Mouse (Mus musculus) limb, embryonic 10.5 days (tissue): Measurements from ENCODE around the gene Fut1. TPM values are rescaled to one million over a fixed set of nuclear protein-coding genes. Genes with fewer than 3 reads are reported as not detected.

Experiments
- DNase-seq: peaks from one replicate; pipeline ENCODE4 v3.0.0-alpha.2; 2017; ENCODE audit warnings: low spot score
- H3K27ac ChIP-seq: fragments of 300-500 bp; sonication (generic); 2 replicates; pipeline ENCODE4 v1.5.1; 2016; ENCODE audit warnings: mild to moderate bottlenecking
- H3K27me3 ChIP-seq: fragments of 300-500 bp; sonication (generic); 2 replicates; pipeline ENCODE4 v1.6.1; 2016; ENCODE audit warnings: low read depth, mild to moderate bottlenecking; ENCODE audit not compliant: poor library complexity, severe bottlenecking
- H3K36me3 ChIP-seq: fragments of 300-500 bp; sonication (generic); 2 replicates; pipeline ENCODE4 v1.6.1; 2016; ENCODE audit warnings: mild to moderate bottlenecking, moderate library complexity
- H3K4me1 ChIP-seq: fragments of 300-500 bp; sonication (generic); 2 replicates; pipeline ENCODE4 v1.6.1; 2016
- H3K4me3 ChIP-seq: fragments of 300-500 bp; sonication (generic); 2 replicates; pipeline ENCODE4 v1.5.1; 2016; ENCODE audit warnings: mild to moderate bottlenecking, moderate library complexity
- H3K9me3 ChIP-seq: fragments of 300-500 bp; sonication (generic); replicated peaks from 2 replicates; pipeline ENCODE4 v1.6.1; 2016; ENCODE audit warnings: mild to moderate bottlenecking
- WGBS: fragments of 180-500 bp; shearing (Covaris S2); methylation state at CpG from one replicate; pipeline ENCODE4 v1.1.7; 2016; 5-methylcytosine and 5-hydroxymethylcytosine counted together
- polyA plus RNA-seq: library from polyadenylated mRNA; unstranded; fragments of >200 nt; fragmentation: Nextera tagmentation; extraction: Ambion mirVana; gene quantifications from 2 replicates; pipeline ENCODE4 v1.2.1, GENCODE M21; 2016

Fut1 gene
- not detected in 2 replicates for polyA plus RNA-seq

- H3K4me3 ChIP-seq, result peak within 1 kb of the TSS; percentile 25
- no peaks in the 10 kb centered on the region for H3K36me3 ChIP-seq
- H3K27ac ChIP-seq, result no peak within 1 kb of the TSS
- H3K27me3 ChIP-seq, result peaks cover 64% of the 10 kb centered on the region
- peak; percentile 43 for DNase-seq
- H3K9me3 ChIP-seq, result no peaks in the 10 kb centered on the region
- peaks cover 19% of the 10 kb centered on the region for H3K4me1 ChIP-seq
- 5% methylated on average over 31 of the region's 31 CpGs for WGBS
These were observed at the start of gene Fut1 for GRCm38 (mm10) chr7:45617042-45617695. Gene Fut1, plus strand, starts transcription at chr7:45617289.

DNA sequence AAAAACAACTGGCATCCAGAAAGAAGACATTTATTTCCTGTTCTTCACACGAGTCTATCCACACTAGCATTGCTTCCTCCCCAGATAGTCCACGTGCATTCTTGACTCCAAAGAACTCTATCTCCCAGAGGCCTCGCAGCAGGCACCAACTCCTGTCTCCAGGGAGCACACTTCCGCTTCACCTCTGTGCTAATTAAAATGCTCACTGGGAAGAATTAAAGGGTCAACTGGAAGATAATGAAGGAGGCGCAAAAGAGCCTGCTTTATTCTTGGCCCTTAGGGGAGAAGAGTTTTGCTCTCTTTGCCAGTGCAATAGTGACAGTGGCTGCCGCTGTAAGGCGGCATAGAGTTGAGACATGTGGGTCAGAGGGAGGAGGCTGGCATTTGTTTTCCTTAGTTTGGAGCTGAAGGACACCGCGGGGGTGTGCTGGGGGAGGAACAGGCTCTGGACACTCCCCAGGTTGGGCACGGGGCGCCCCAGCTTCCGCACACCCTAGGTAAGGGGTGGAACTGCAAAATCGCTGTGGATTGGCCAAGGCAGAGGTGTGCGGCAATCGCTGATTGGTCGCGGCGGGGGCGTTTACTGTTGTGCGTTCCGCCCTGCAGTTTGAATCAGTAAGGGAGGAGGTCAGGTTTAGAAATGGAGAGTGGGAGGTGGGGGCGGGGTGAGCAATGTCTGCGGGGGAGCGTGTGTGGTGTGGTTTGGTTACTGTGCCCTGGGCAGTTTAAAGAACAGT is 49.1 kb upstream of the Fut1 start:
- H3K4me3 ChIP-seq, result peak overlapping the region; percentile 55

DNA sequence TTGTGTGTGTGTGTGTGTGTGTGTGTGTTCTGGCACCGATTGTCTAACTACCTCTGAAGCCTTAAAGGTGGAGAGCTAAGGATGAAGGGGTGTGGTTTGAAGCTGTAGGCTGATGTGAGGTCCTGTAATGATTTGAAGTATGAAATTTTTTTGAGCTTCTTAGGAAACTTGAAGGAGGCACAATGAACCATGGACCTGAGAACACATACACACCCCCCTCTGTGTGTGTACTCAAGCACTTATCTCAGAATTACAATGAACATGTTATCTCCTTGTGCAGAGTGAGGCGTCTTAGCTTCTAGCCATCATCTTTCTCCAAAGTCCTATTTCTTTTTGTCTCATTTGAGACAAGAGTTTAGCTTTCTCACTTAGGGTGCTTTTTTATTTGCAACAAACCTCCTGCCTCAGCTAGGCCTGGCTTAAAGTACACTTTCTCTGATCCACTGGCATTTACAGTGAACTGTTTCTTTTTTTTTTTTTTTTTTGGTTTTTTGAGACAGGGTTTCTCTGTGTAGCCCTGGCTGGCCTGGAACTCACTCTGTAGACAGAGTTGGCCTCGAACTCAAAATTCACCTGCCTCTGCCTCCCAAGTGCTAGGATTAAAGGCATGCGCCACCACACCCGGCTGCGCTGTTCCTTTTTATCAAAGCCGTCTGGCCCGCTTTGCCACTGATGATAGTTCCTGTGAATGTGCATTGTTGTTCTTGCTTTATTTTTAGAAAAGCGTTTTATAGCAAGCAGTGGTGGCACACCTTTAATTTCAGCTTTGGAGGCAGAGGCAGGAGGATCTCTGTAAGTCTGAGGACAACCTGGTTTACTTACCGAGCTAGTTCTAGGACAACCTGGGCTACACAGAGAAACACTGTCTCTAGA is 48.3 kb upstream of the Fut1 start:
- Histone ChIP-seq H3K27me3 (no peaks in the 10 kb centered on the region), H3K4me3 (peak overlapping the region; percentile 55), H3K9me3 (no peaks in the 10 kb centered on the region), H3K4me1 (peaks cover 48% of the 10 kb centered on the region), H3K27ac (peak overlapping the region; percentile 95), H3K36me3 (no peaks in the 10 kb centered on the region)
- WGBS, result 81% methylated on average over 10 of the region's 10 CpGs
- no peak for DNase-seq

More for the DNA sequence above, 49.1 kb upstream of the Fut1 start:
- no peaks in the 10 kb centered on the region for H3K9me3 ChIP-seq
- 2% methylated on average over 24 of the region's 24 CpGs for WGBS
- DNase-seq, result peak; percentile 94
- no peaks in the 10 kb centered on the region for H3K27me3 ChIP-seq
- H3K27ac ChIP-seq, result peak overlapping the region; percentile 89
- H3K4me1 ChIP-seq, result peaks cover 48% of the 10 kb centered on the region
- no peaks in the 10 kb centered on the region for H3K36me3 ChIP-seq

DNA sequence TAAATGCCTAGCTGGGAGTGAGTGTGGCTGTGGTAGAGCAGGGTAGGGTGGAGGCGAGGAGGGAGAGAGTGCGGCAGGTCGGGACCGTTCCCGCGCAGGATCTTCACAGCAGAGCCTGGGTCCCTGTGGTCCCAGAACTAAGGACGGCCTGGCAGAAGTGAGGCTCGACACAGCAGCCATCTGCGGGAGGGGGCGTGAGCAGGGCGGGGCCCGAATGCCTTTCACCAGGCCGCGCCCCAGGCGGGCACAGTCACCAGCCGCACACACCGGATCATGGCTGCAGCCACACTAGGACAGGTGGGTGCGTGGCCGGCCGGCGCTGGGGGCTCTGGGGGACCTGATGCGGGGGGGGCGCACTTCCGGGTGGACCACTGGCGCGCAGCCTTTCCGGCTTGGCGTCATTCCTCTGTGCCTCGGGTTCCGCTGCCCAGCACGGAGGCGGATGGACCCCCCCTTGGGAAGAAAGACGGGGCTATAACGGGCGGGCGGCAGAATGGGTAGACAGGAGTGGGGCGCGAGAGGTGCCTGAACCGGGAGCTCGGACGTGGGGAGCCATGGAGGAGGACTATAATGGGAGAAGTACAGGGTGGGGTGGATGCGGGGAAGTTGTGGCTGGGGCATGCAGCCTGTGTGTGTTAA is 46.9 kb upstream of the Fut1 start, which contains the start of gene Bcat2:
Gene Bcat2, plus strand, starts transcription at position 51 of the 639 bp plus-strand sequence.
- WGBS, result 1% methylated on average over 42 of the region's 42 CpGs

DNA sequence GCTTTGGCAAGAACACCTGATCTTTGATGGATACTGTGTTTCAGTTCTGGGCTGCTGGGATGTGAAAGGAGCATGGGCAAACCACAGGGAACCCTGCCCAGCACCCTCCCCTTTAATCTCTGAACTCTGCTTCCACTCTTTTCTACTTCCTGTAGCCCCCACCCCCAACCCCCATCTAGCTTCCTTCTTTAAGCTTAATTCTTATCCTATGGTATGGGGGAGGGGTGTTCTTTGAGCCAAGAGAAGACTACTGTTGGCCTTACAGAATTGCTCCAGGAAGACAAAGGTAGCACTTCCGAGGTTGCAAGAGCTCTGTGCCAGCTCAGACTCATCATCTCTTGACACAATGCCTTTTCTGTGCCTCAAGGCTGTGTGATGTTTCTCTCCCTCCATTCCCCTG is 45.1 kb upstream of the Fut1 start:
- no peak for DNase-seq

More for the DNA sequence above, 46.9 kb upstream of the Fut1 start, which contains the start of gene Bcat2:
- Histone ChIP-seq H3K27ac (peak within 1 kb of the TSS; percentile 95), H3K4me1 (peaks cover 48% of the 10 kb centered on the region), H3K4me3 (peak within 1 kb of the TSS; percentile 82), H3K9me3 (no peaks in the 10 kb centered on the region), H3K27me3 (no peaks in the 10 kb centered on the region), H3K36me3 (0 out of 2 replicates have a peak, but pooled peaks cover 4% of the 10 kb centered on the region)
- peak; percentile 86 for DNase-seq

GRCm38 (mm10) chr7:45573954-45574353 is 43.1 kb upstream of the Fut1 start:
- no peaks in the 10 kb centered on the region for H3K27me3 ChIP-seq
- H3K4me1 ChIP-seq, result peaks cover 24% of the 10 kb centered on the region
- H3K27ac ChIP-seq, result no peak overlapping the region
- no peak overlapping the region for H3K4me3 ChIP-seq
- 85% methylated on average over 8 of the region's 8 CpGs for WGBS
- H3K9me3 ChIP-seq, result no peaks in the 10 kb centered on the region
- peaks cover 41% of the 10 kb centered on the region for H3K36me3 ChIP-seq
- no peak for DNase-seq

More for the DNA sequence above, 45.1 kb upstream of the Fut1 start:
- peaks cover 43% of the 10 kb centered on the region for H3K4me1 ChIP-seq
- no peak overlapping the region for H3K4me3 ChIP-seq
- no peak overlapping the region; the same call in 1 of the 2 replicates for H3K27ac ChIP-seq
- 79% methylated on average over 1 of the region's 1 CpGs for WGBS
- H3K27me3 ChIP-seq, result no peaks in the 10 kb centered on the region
- no peaks in the 10 kb centered on the region for H3K9me3 ChIP-seq
- H3K36me3 ChIP-seq, result peaks cover 21% of the 10 kb centered on the region

GRCm38 (mm10) chr7:45574472-45575379 is 42.4 kb upstream of the Fut1 start:
- H3K36me3 ChIP-seq, result peaks cover 43% of the 10 kb centered on the region
- 88% methylated on average over 15 of the region's 15 CpGs for WGBS
- H3K9me3 ChIP-seq, result no peaks in the 10 kb centered on the region
- no peaks in the 10 kb centered on the region for H3K27me3 ChIP-seq
- no peak overlapping the region for H3K27ac ChIP-seq
- no peak for DNase-seq
- peaks cover 24% of the 10 kb centered on the region for H3K4me1 ChIP-seq
- H3K4me3 ChIP-seq, result no peak overlapping the region

DNA sequence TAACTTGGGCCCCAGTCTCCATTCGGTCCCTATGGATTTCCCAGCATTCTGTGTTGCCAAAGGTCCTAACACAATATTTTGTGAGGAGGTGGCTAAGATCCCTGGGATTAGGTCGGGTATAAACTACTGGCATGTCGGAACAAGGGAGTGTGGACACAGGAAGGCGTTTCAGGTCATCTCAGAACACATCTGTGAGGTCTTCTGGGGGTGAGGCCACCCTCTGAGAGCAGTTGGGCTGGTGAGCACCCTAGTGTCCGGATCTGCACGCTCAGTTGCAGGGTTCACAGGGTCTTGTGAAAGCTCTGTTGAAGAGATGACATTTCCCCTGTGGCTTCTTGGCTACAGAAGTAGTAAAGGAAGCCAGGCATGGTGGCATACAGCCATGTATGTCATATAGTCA is 31.2 kb upstream of the Fut1 start:
- H3K27me3 ChIP-seq, result no peaks in the 10 kb centered on the region

DNA sequence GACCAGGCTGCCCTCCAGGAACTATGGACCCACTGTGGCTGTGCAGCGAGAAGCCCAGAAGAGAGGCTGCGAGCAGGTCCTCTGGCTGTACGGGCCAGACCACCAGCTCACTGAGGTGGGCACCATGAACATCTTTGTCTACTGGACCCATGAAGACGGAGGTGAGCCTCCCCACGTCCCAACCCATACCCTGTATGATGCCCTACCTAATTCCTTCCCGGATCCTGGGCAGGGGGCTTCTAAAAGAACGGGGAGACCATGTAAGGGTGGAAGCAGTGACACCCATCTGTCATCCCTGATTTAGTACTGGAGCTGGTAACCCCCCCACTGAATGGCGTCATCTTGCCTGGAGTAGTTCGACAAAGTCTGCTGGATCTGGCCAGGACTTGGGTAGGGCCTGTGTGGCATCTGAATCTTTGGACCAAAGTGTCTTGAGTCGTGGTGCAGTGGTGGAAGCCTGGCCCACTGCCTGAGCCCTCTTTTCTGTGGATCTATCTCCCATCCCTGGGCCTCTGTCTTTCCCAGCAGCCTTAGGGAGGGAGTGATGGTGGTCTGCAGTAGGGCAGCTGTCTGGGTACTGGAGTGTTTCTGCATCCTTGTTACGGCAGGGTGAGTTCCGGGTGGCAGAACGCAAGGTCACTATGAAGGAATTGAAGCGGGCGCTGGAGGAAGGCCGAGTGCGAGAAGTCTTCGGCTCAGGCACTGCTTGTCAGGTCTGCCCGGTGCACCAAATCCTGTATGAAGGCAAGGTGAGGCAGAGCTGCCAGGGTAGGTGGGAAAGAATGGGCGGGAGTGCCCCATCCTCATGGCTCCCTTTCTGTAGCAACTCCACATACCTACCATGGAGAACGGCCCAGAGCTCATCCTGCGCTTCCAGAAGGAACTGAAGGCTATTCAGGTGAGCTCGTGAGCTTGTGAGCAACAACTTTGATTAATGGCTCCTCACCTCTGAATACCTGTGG is 29.2 kb upstream of the Fut1 start:
- Histone ChIP-seq H3K27me3 (no peaks in the 10 kb centered on the region), H3K9me3 (no peaks in the 10 kb centered on the region), H3K4me3 (no peak overlapping the region), H3K4me1 (0 out of 2 replicates have a peak, but pooled peaks cover 6% of the 10 kb centered on the region), H3K27ac (no peak overlapping the region), H3K36me3 (peaks cover 49% of the 10 kb centered on the region)
- DNase-seq, result no peak
- 94% methylated on average over 23 of the region's 23 CpGs for WGBS

More for the DNA sequence above, 31.2 kb upstream of the Fut1 start:
- no peaks in the 10 kb centered on the region for H3K9me3 ChIP-seq
- no peak overlapping the region for H3K27ac ChIP-seq
- H3K4me1 ChIP-seq, result 0 out of 2 replicates have a peak, but pooled peaks cover 6% of the 10 kb centered on the region
- peaks cover 58% of the 10 kb centered on the region for H3K36me3 ChIP-seq
- DNase-seq, result no peak
- 93% methylated on average over 6 of the region's 6 CpGs for WGBS
- H3K4me3 ChIP-seq, result no peak overlapping the region

DNA sequence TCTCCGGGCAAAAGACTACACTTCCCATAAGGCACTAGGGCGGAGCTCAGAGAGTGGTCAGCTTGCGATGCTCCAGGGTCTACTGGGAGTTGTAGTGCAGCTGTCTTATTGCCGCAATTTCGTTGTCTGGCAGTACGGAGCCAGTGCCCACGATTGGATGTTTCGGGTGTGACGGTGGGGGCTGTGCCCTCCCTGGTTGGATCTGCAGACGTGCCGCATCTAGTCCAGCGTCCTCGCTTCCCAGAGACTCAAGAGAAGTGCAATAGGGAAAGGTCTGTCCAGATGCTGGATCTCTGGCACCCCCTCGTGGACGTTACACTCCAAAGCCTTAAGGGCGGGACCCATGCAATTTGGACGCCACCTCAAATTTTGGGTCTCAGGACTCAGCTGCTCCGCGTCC is 27.9 kb upstream of the Fut1 start:
- Histone ChIP-seq H3K27ac (peak overlapping the region; percentile 68; the same call in 1 of the 2 replicates), H3K36me3 (peaks cover 39% of the 10 kb centered on the region), H3K4me1 (0 out of 2 replicates have a peak, but pooled peaks cover 6% of the 10 kb centered on the region), H3K27me3 (no peaks in the 10 kb centered on the region), H3K9me3 (no peaks in the 10 kb centered on the region), H3K4me3 (peak overlapping the region; percentile 47)
- peak; percentile 91 for DNase-seq
- WGBS, result 5% methylated on average over 19 of the region's 19 CpGs
